Mouse (Mus musculus) stomach, embryonic 15.5 days (tissue): ENCODE measurements around the gene Krtap14. TPM values are rescaled to one million over a fixed set of nuclear protein-coding genes. Genes with fewer than 3 reads are reported as not detected.

Experiments
- ATAC-seq: fragments of 200-750 bp; cut with Nextera tagmentation; 2 replicates; pipeline ENCODE4 v1.8.0; 2017; ENCODE audit warnings: low read depth, moderate number of reproducible peaks, moderate TSS enrichment; ENCODE audit not compliant: insufficient read depth, low FRiP score
- H3K27ac ChIP-seq: fragments of 300-500 bp; sonication (generic); 2 replicates; pipeline ENCODE4 v1.5.1; 2015; ENCODE audit warnings: mild to moderate bottlenecking, inconsistent platforms
- H3K27me3 ChIP-seq: fragments of 300-500 bp; sonication (generic); replicated peaks from 2 replicates; pipeline ENCODE4 v1.6.1; 2015; ENCODE audit warnings: inconsistent platforms
- H3K36me3 ChIP-seq: fragments of 300-500 bp; sonication (generic); 2 replicates; pipeline ENCODE4 v1.6.1; 2015; ENCODE audit warnings: inconsistent platforms
- H3K4me1 ChIP-seq: fragments of 300-500 bp; sonication (generic); 2 replicates; pipeline ENCODE4 v1.6.1; 2015; ENCODE audit warnings: inconsistent platforms
- H3K4me2 ChIP-seq: fragments of 300-500 bp; sonication (generic); 2 replicates; pipeline ENCODE4 v1.6.1; 2015; ENCODE audit warnings: mild to moderate bottlenecking, inconsistent platforms
- H3K4me3 ChIP-seq: fragments of 300-500 bp; sonication (generic); replicated peaks from 2 replicates; pipeline ENCODE4 v1.5.1; 2015; ENCODE audit warnings: inconsistent platforms
- H3K9ac ChIP-seq: fragments of 300-500 bp; sonication (generic); 2 replicates; pipeline ENCODE4 v1.6.1; 2015; ENCODE audit warnings: inconsistent platforms
- H3K9me3 ChIP-seq: fragments of 300-500 bp; sonication (generic); 2 replicates; pipeline ENCODE4 v1.6.1; 2016; ENCODE audit warnings: inconsistent platforms
- WGBS: fragments of 180-500 bp; shearing (Covaris S2); methylation state at CpG from one replicate; pipeline ENCODE4 v1.1.7; 2015; 5-methylcytosine and 5-hydroxymethylcytosine counted together
- polyA plus RNA-seq: library from polyadenylated mRNA; unstranded; fragments of >200 nt; fragmentation: Nextera tagmentation; extraction: Ambion mirVana; gene quantifications from 2 replicates; pipeline ENCODE4 v1.2.1, GENCODE M21; 2015

The Krtap14 gene
- not detected in 2 replicates for polyA plus RNA-seq

DNA sequence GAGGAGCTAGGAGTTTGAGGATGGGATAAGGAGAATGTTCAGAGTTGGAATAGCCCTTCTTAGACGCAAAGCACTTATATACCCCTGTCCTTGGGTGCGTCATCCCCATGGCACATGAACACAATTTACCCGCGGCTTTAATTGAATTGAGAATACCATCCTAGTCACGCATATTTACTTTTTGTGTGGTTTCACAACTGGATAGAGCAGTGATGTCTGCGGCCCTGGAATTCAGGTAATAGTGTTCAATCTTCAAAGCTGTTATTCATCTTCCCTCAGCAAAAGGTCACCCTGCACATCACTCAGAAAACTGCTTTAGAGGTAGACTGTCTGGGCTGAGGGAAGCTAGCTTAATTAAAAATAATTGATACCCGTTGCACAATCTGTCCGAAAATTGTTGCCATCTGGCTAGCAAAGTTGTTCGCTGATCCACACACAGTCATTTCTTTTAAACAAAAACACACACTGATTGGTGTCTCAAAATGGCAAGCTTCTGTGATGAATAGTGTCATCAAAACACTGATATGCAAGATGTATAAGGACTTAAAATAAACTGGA, at the start of gene Krtap14:
TSS of gene Krtap14 (minus strand) at position 51 of the 558 bp plus-strand sequence.
- H3K4me1 ChIP-seq, result no peaks in the 10 kb centered on the region
- H3K9ac ChIP-seq, result no peak within 1 kb of the TSS
- 85% methylated on average over 9 of the region's 9 CpGs for WGBS
- H3K9me3 ChIP-seq, result no peaks in the 10 kb centered on the region
- no peak within 1 kb of the TSS for H3K4me3 ChIP-seq
- no peaks in the 10 kb centered on the region for H3K27me3 ChIP-seq
- no peaks in the 10 kb centered on the region for H3K36me3 ChIP-seq
- no peak within 1 kb of the TSS for H3K4me2 ChIP-seq
- ATAC-seq, result no peak
- H3K27ac ChIP-seq, result no peak within 1 kb of the TSS

DNA sequence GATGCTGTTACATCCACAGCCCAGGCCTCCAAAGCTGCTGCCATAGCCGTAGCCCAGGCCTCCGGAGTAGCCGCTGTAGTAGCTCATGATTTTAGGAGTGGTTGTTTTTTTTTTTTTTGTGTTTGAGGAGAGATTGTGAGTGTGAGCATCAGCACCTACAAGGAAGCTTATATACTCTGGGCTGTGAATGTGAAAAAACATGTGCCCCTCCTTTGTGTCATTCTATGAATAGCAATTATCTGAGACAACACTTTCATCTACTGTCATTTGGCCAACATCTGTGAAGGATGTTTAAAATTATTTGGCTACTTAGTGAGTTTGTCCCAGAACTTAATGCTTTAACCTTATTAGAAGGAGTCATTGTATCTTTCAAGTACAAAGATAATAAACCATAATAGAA, 48.2 kb upstream of the Krtap14 start, which contains the start of gene Krtap19-2:
TSS of gene Krtap19-2 (minus strand) at position 101 of the 400 bp plus-strand sequence.
- no peak for ATAC-seq
- H3K4me1 ChIP-seq, result no peaks in the 10 kb centered on the region
- WGBS, result 95% methylated on average over 3 of the region's 3 CpGs

DNA sequence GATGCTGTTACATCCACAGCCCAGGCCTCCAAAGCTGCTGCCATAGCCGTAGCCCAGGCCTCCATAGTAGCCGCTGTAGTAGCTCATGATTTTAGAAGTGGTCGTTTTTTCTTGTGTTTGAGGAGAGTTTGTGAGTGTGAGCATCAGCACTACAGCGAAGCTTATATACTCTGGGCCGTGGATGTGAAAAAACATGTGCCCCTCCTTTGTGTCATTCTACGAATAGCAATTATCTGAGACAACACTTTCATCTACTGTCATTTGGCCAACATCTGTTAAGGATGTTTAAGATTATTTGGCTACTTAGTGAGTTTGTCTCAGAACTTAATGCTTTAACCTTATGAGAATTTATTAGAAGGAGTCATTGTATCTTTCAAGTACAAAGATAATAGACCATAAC, 43.4 kb upstream of the Krtap14 start, which contains the start of gene Krtap19-1:
TSS of gene Krtap19-1 (minus strand) at position 101 of the 400 bp plus-strand sequence.
- no peaks in the 10 kb centered on the region for H3K36me3 ChIP-seq
- WGBS, result 86% methylated on average over 6 of the region's 6 CpGs
- ATAC-seq, result no peak
- no peaks in the 10 kb centered on the region for H3K9me3 ChIP-seq
- H3K27ac ChIP-seq, result no peak within 1 kb of the TSS
- H3K4me3 ChIP-seq, result no peak within 1 kb of the TSS
- no peaks in the 10 kb centered on the region for H3K27me3 ChIP-seq
- H3K4me1 ChIP-seq, result no peaks in the 10 kb centered on the region
- H3K9ac ChIP-seq, result no peak within 1 kb of the TSS
- H3K4me2 ChIP-seq, result no peak within 1 kb of the TSS

More for the DNA sequence above, 48.2 kb upstream of the Krtap14 start, which contains the start of gene Krtap19-2:
- H3K4me2 ChIP-seq, result no peak within 1 kb of the TSS
- no peak within 1 kb of the TSS for H3K27ac ChIP-seq
- no peaks in the 10 kb centered on the region for H3K9me3 ChIP-seq
- no peak within 1 kb of the TSS for H3K4me3 ChIP-seq
- no peaks in the 10 kb centered on the region for H3K27me3 ChIP-seq
- H3K9ac ChIP-seq, result no peak within 1 kb of the TSS
- no peaks in the 10 kb centered on the region for H3K36me3 ChIP-seq

DNA sequence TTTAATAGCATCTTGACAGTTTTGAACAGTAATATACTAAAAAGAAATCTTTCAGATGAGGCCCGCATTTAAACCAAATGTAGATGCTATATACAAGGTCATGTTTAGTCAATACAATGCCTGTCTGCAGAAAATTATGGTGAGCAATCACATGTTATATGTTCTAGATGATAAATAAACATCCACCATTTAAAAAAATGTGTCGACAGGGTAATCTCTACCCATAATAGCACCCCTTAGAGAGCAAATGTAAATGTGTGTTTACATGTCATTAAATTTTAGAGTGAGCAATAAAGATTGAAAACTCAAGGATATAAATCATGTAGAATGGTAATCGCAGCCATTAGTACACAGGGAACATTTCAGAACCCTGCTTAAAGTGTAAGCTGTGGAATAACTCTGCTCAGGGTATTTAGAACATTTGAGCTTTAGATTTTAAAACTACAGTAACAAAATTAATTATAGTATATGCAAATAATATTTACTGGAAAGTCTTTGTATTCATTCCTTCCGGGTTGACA, 39.0 kb upstream of the Krtap14 start:
- no peaks in the 10 kb centered on the region for H3K27me3 ChIP-seq
- no peak overlapping the region for H3K9ac ChIP-seq
- 83% methylated on average over 4 of the region's 4 CpGs for whole genome bisulfite sequencing
- no peaks in the 10 kb centered on the region for H3K4me1 ChIP-seq
- H3K9me3 ChIP-seq, result no peaks in the 10 kb centered on the region
- ATAC-seq, result no peak
- no peaks in the 10 kb centered on the region for H3K36me3 ChIP-seq
- no peak overlapping the region for H3K4me2 ChIP-seq
- no peak overlapping the region for H3K4me3 ChIP-seq
- no peak overlapping the region for H3K27ac ChIP-seq

DNA sequence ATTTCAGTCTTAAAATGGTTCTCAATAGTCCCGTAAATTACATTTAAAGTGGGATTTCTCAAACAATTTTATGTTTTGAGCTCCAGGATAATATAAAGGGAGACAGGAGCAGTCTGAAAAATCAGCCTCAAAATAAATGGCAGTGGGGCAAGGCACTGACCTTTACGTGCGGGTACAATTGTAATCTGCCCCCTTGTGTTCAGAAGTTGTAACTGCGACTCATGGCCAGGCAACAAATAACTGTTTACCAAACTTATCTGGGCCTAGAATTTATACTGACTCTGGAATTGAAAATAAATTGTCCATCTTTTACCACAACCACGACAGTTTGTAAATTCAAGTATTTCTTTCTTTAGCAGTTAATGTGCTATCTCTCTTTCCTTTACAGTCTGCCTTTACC, 25.5 kb upstream of the Krtap14 start:
- H3K27ac ChIP-seq, result no peak overlapping the region
- no peak overlapping the region for H3K9ac ChIP-seq
- no peak overlapping the region for H3K4me2 ChIP-seq
- H3K27me3 ChIP-seq, result no peaks in the 10 kb centered on the region
- H3K9me3 ChIP-seq, result no peaks in the 10 kb centered on the region
- no peaks in the 10 kb centered on the region for H3K4me1 ChIP-seq
- H3K4me3 ChIP-seq, result no peak overlapping the region
- H3K36me3 ChIP-seq, result no peaks in the 10 kb centered on the region
- 23% methylated on average over 5 of the region's 5 CpGs for WGBS
- no peak for ATAC-seq

DNA sequence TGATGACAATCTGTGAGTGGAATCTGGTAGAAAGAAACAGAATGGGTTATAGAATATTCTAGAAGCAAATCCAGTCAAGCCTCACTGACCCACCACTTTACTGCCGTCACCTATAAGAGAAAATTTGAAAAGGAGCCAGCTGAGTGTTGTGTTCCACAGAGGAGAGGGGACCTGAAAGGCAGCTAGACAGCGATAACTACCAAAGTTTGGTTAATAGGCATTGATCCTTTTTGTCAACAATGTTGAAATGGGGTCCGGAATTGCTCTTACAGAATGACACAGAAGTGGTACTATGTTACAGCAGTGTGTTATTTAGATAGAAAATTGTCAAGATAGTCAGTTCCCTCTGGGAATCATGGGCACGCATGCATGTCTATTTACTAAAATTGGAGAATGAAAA, 22.6 kb upstream of the Krtap14 start:
- H3K36me3 ChIP-seq, result no peaks in the 10 kb centered on the region
- H3K27me3 ChIP-seq, result no peaks in the 10 kb centered on the region
- no peak overlapping the region for H3K4me3 ChIP-seq
- H3K4me1 ChIP-seq, result no peaks in the 10 kb centered on the region
- H3K9me3 ChIP-seq, result no peaks in the 10 kb centered on the region
- no peak overlapping the region for H3K4me2 ChIP-seq
- no peak for ATAC-seq
- WGBS, result 68% methylated on average over 4 of the region's 4 CpGs
- no peak overlapping the region for H3K9ac ChIP-seq
- no peak overlapping the region for H3K27ac ChIP-seq

DNA sequence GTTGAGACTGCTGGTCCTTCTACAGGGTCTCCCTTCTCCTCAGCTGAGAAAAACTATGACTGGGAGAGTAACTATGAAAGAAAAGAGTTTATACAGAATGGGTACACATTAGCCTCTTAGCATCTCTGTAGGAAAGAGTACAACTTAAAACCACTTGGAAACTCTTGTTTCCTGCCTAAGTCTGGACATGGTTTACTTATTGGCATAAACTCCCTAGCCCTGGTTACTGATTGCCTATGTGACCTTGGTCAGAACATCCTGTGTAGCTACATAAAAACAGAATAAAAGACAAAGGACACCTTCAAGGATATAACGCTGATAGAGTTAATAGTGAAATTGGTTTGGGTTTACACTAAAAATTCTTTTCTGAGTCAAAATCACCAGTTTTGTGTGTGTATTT, 21.4 kb upstream of the Krtap14 start:
- Histone ChIP-seq H3K4me1 (no peaks in the 10 kb centered on the region), H3K36me3 (no peaks in the 10 kb centered on the region), H3K9ac (no peak overlapping the region), H3K9me3 (no peaks in the 10 kb centered on the region), H3K4me2 (no peak overlapping the region), H3K27ac (no peak overlapping the region), H3K4me3 (no peak overlapping the region), H3K27me3 (no peaks in the 10 kb centered on the region)
- WGBS, result 87% methylated on average over 1 of the region's 1 CpGs
- no peak for ATAC-seq

DNA sequence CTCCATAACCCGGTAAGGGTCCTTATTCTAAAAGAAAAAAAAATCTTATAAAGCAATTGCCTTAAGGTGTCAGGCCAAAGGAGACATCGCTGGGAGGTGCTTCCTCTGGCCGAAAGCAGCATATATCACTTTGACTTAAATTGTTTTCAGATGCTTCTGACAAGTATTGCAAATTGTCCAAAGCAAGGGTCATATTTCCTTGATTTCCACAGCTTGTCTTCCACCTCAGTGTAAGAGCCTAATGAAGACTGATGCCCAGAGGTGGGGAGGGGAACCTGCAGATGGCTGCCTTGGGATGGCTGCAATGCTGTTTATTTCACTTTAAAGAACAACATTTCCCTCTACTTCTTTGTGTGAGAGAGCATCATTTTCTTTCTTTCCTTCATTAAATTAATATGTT, 1.0 kb upstream of the Krtap14 start:
- Histone ChIP-seq H3K4me3 (no peak overlapping the region), H3K9me3 (no peaks in the 10 kb centered on the region), H3K27me3 (no peaks in the 10 kb centered on the region), H3K36me3 (no peaks in the 10 kb centered on the region), H3K9ac (no peak overlapping the region), H3K4me2 (no peak overlapping the region), H3K4me1 (no peaks in the 10 kb centered on the region), H3K27ac (no peak overlapping the region)
- ATAC-seq, result no peak
- WGBS, result 51% methylated on average over 3 of the region's 3 CpGs

DNA sequence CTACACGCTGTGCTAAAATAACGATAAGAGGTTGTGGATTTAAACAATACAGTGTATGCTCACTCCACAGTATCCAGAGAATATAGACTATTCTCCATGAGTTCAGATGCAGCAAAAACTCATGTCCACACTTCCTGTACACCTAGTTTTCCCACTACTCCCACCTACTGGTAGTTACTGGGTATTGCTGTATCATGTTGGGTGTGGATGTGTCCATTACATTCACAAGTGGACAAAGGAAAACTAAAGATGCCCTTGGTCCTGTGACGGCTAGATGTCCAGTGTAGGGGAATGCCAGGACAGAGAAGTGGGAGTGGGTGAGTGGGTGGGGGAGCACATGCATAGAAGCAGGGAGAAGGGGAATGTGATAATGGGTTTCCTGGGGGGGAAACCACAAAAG, 2.2 kb downstream of the Krtap14 start:
- no peak for ATAC-seq
- WGBS, result 83% methylated on average over 3 of the region's 3 CpGs
- Histone ChIP-seq H3K27me3 (no peaks in the 10 kb centered on the region), H3K4me3 (no peak overlapping the region), H3K9me3 (no peaks in the 10 kb centered on the region), H3K36me3 (no peaks in the 10 kb centered on the region), H3K9ac (no peak overlapping the region), H3K4me2 (no peak overlapping the region), H3K4me1 (no peaks in the 10 kb centered on the region), H3K27ac (no peak overlapping the region)

DNA sequence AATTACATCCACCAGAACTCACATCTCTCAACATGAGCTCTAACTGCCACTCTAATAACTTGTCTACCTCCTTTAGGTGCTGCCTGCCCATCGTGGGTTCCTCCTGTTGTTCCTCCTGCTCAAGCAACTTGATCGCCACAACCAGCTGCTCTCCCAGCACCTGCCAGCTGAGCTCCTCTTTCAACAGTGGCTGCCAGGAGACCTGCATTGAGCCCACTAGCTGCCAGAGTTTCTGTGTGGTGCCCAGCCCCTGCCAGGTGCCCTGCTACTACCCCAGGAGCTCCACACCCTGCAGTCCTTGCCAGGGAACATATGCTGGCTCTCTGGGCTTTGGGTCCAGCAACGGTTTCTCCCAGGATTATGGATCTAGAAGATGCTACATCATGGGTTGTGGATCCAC, 5.9 kb downstream of the Krtap14 start, which contains the start of gene Krtap15:
TSS of gene Krtap15 (plus strand) at position 150 of the 400 bp plus-strand sequence.
- no peaks in the 10 kb centered on the region for H3K27me3 ChIP-seq
- no peak within 1 kb of the TSS for H3K27ac ChIP-seq
- 76% methylated on average over 3 of the region's 3 CpGs for WGBS
- no peak within 1 kb of the TSS for H3K4me2 ChIP-seq
- H3K36me3 ChIP-seq, result no peaks in the 10 kb centered on the region
- H3K4me1 ChIP-seq, result no peaks in the 10 kb centered on the region
- H3K4me3 ChIP-seq, result no peak within 1 kb of the TSS
- no peak within 1 kb of the TSS for H3K9ac ChIP-seq
- no peak for ATAC-seq
- no peaks in the 10 kb centered on the region for H3K9me3 ChIP-seq

DNA sequence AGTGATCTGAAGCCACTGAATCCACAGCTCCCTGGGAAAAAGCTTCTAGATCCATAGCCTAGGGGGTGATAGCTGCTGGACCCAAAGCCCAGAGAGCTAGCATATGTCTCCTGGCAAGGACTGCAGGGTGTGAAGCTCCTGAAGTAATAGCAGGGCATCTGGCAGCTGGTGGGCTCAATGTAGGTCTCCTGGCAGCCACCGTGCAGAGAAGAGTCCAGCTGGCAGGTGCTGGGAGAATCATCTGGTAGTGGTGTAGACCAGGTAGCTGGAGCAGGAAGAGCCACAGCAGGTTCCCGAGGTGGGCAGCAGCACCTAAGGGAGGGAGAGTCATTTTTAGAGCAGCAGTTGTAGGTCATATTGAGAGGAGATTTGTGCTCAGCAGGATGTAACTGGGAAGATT, 14.1 kb downstream of the Krtap14 start, which contains the start of gene Gm20741:
TSS of gene Gm20741 (minus strand) at position 394 of the 400 bp plus-strand sequence.
- no peak within 1 kb of the TSS for H3K4me2 ChIP-seq
- no peak for ATAC-seq
- no peaks in the 10 kb centered on the region for H3K36me3 ChIP-seq
- H3K9ac ChIP-seq, result no peak within 1 kb of the TSS
- H3K27ac ChIP-seq, result no peak within 1 kb of the TSS
- no peak within 1 kb of the TSS for H3K4me3 ChIP-seq
- WGBS, result 80% methylated on average over 2 of the region's 2 CpGs
- no peaks in the 10 kb centered on the region for H3K9me3 ChIP-seq
- no peaks in the 10 kb centered on the region for H3K4me1 ChIP-seq
- H3K27me3 ChIP-seq, result no peaks in the 10 kb centered on the region

DNA sequence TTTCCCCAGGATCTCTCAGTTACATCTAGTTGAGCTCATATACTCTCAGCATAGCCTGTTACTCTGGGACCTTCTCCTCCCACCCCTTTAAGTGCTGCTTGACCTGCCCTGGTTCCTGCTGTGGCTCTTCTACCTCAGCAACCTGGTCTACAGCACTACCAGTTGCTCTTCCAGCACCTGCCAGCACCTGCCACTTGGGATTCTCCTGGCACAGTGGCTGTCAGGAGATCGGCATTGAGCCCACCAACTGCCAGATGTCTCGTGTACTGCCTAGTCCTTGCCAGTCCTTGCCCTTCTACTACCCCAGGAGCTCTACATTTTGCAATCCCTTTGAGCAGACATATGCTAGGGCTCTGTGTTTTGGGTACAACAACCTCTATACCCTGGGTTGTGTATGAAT, 39.2 kb downstream of the Krtap14 start:
- 65% methylated on average over 2 of the region's 2 CpGs for WGBS

More for the DNA sequence above, 39.2 kb downstream of the Krtap14 start:
- Histone ChIP-seq H3K4me2 (no peak overlapping the region), H3K27me3 (no peaks in the 10 kb centered on the region), H3K4me3 (no peak overlapping the region), H3K27ac (no peak overlapping the region), H3K4me1 (no peaks in the 10 kb centered on the region), H3K9me3 (no peaks in the 10 kb centered on the region), H3K36me3 (no peaks in the 10 kb centered on the region), H3K9ac (no peak overlapping the region)
- no peak for ATAC-seq
